Mouse (Mus musculus): ENCODE measurements at regions not wholly inside any gene's neighbourhood (a gene's known extent, or its start where the extent isn't known, plus 50 kb on each side); places are given as distances from the start of the nearest gene placed in this dataset.

- no peak overlapping the region for H3K4me3 ChIP-seq
- H3K27ac ChIP-seq (replicated peaks): no peak overlapping the region
- no peaks in the 10 kb centered on the region for H3K36me3 ChIP-seq
- ATAC-seq (ENCODE audit: low FRiP score, low read depth): peak; percentile 38; the same call in 1 of the 2 replicates
- H3K27me3 ChIP-seq: no peaks in the 10 kb centered on the region
- 57% methylated on average over 2 of the region's 2 CpGs for WGBS
- H3K4me1 ChIP-seq: no peaks in the 10 kb centered on the region
- no peak overlapping the region for H3K9ac ChIP-seq (replicated peaks)
- H3K9me3 ChIP-seq: no peaks in the 10 kb centered on the region
- H3K4me2 ChIP-seq (replicated peaks): no peak overlapping the region
These were observed 68.5 kb downstream of the 4921530L21Rik start for GRCm38 (mm10) chr14:95949512-95949911.

- no peaks in the 10 kb centered on the region for H3K9me3 ChIP-seq
- WGBS: 78% methylated on average over 7 of the region's 7 CpGs
- no peaks in the 10 kb centered on the region for H3K4me1 ChIP-seq
- no peak overlapping the region for H3K9ac ChIP-seq (replicated peaks)
- no peak overlapping the region for H3K4me2 ChIP-seq (replicated peaks)
- H3K4me3 ChIP-seq: no peak overlapping the region
- no peak overlapping the region for H3K27ac ChIP-seq (replicated peaks)
- ATAC-seq (ENCODE audit: low FRiP score, low read depth): no peak
- no peaks in the 10 kb centered on the region for H3K27me3 ChIP-seq
- H3K36me3 ChIP-seq: no peaks in the 10 kb centered on the region
These were observed 75.1 kb downstream of the 4921530L21Rik start for GRCm38 (mm10) chr14:95956056-95956729.

GRCm38 (mm10) chr14:95984021-95984420 is 103.0 kb downstream of the 4921530L21Rik start:
- Histone ChIP-seq H3K27me3 (no peaks in the 10 kb centered on the region), H3K4me2 (replicated peaks) (no peak overlapping the region), H3K36me3 (no peaks in the 10 kb centered on the region), H3K4me3 (no peak overlapping the region), H3K9me3 (no peaks in the 10 kb centered on the region), H3K9ac (replicated peaks) (no peak overlapping the region), H3K27ac (replicated peaks) (no peak overlapping the region), H3K4me1 (no peaks in the 10 kb centered on the region)
- 0 out of 2 replicates have a peak, but pooled peaks have one; percentile 19 for ATAC-seq (ENCODE audit: low FRiP score, low read depth)
- WGBS: 56% methylated on average over 2 of the region's 2 CpGs

- 70% methylated on average over 1 of the region's 1 CpGs for WGBS
These were observed 117.3 kb downstream of the 4921530L21Rik start for GRCm38 (mm10) chr14:95998356-95998755.

GRCm38 (mm10) chr14:96021646-96022045 is 140.6 kb downstream of the 4921530L21Rik start:
- H3K9me3 ChIP-seq: no peaks in the 10 kb centered on the region
- no peaks in the 10 kb centered on the region for H3K4me1 ChIP-seq
- no peak overlapping the region for H3K4me2 ChIP-seq (replicated peaks)
- no peak overlapping the region for H3K4me3 ChIP-seq
- no peak for ATAC-seq (ENCODE audit: low FRiP score, low read depth)
- no peaks in the 10 kb centered on the region for H3K27me3 ChIP-seq
- H3K9ac ChIP-seq (replicated peaks): no peak overlapping the region
- no peak overlapping the region for H3K27ac ChIP-seq (replicated peaks)
- WGBS: 91% methylated on average over 2 of the region's 2 CpGs
- H3K36me3 ChIP-seq: no peaks in the 10 kb centered on the region

More at GRCm38 (mm10) chr14:95998356-95998755, 117.3 kb downstream of the 4921530L21Rik start:
- no peaks in the 10 kb centered on the region for H3K9me3 ChIP-seq
- H3K4me1 ChIP-seq: no peaks in the 10 kb centered on the region
- no peak overlapping the region for H3K4me3 ChIP-seq
- H3K27me3 ChIP-seq: no peaks in the 10 kb centered on the region
- no peak for ATAC-seq (ENCODE audit: low FRiP score, low read depth)
- H3K9ac ChIP-seq (replicated peaks): no peak overlapping the region
- H3K4me2 ChIP-seq (replicated peaks): no peak overlapping the region
- H3K36me3 ChIP-seq: no peaks in the 10 kb centered on the region
- no peak overlapping the region for H3K27ac ChIP-seq (replicated peaks)
